Mouse (Mus musculus): ENCODE data around the gene Nav1.

DNA sequence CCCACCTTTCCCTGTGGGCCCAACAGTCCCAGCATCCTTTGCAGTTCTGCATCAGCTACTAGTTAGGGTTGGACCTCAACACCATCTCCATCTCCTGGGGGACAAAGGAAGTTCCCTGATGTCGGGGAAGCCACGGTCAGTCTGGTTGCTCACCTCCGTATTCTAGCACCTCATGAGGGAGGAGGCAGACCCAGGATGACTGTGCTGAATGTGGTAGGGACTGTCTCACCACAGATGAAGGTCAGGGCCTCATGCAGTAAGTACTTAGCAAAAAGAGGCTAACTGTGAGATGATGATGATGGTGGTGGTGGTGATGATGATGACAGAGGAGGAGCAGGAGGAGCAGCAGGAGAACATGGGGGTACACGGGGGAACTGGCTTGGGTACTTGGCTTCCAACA lies 73.0 kb downstream of the Nav1 start:
- no peak for TF ChIP-seq CTCF (IDR thresholded peaks at IDR 0.05; ENCODE audit: insufficient read depth, low read depth, low read length)
- no peak for TF ChIP-seq POLR2A (IDR thresholded peaks at IDR 0.05; ENCODE audit: insufficient read depth, low read depth, low read length)
